In the genomic region with DNA sequence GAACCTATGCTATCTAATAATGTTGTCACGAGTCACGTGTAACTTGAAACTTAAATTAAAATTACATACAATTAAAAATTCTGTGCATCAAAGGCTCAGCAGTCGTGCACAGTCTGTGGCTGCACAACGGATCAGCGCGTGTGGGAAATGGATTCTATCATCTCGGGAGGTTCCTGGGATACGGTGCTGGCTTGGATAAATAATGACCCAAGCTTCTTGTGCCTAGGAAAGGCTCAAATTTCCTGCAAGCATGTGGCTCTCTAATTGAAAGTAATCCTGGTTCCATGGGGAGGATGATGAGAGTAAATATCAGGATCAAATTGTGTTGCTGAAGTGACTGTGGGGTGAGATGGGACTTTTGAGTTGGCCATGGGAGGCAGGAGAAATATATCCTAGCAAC, we compare ENCODE assay signal across 23 mouse cellular contexts.
DNase-seq lines count a peak whose midpoint lies in the region; ATAC-seq lines count a peak whose summit lies in the region.
"Had no signal": no experiment of that assay in that cellular context is flagged by ENCODE, and none has a peak within 500 bp of the region (broad histone marks: within the 10 kb centered on the region; RNA-seq: fewer than 3 reads in every experiment).

No protein-coding gene starts in this region.

- 30% methylated on average over 8 of the region's 8 CpGs for WGBS in kidney, embryonic 14.5 days
- 37% methylated on average over 8 of the region's 8 CpGs for WGBS in kidney, embryonic 16.5 days
- WGBS in limb, embryonic 10.5 days, result 74% methylated on average over 8 of the region's 8 CpGs

- no peak for DNase-seq in kidney, adult 11 months
- no peak for DNase-seq in kidney, adult 18-20 months
- DNase-seq in limb, embryonic 10.5 days (ENCODE audit: low spot score), result no peak
- DNase-seq in left cerebral cortex, adult 18-20 months (ENCODE audit: low spot score in 2 of 2), result no peak
- DNase-seq: adrenal gland, adult 2 months; adrenal gland, postnatal 10 days; adrenal gland, postnatal 25 days; cerebellum, adult 11 months; cerebellum, adult 18-20 months; cerebellum, adult 8-10 months; cerebellum, adult 9-11 months; cerebellum, postnatal 14 days; cerebellum, postnatal 36 days; embryo, embryonic 11 days had no signal

- no peaks in the 10 kb centered on the region for H3K9me3 ChIP-seq in kidney, embryonic 14.5 days (ENCODE audit: control insufficient read depth, low read length)
- no peaks in the 10 kb centered on the region for H3K9me3 ChIP-seq in kidney, embryonic 16.5 days (ENCODE audit: low read length)
- no peaks in the 10 kb centered on the region for H3K9me3 ChIP-seq in limb, embryonic 10.5 days (replicated peaks)
- H3K9me3 ChIP-seq: embryonic facial prominence, embryonic 12.5 days; embryonic facial prominence, embryonic 15.5 days; forebrain, embryonic 10.5 days; forebrain, embryonic 12.5 days had no signal

- H3K27ac ChIP-seq in kidney, embryonic 14.5 days (ENCODE audit: low read depth, low read length), result no peak overlapping the region
- H3K27ac ChIP-seq in kidney, embryonic 16.5 days (ENCODE audit: low read length), result no peak overlapping the region
- H3K27ac ChIP-seq in limb, embryonic 10.5 days, result peak overlapping the region; percentile 54; the same call in 1 of the 2 replicates
- H3K27ac ChIP-seq: embryonic facial prominence, embryonic 12.5 days; embryonic facial prominence, embryonic 15.5 days; forebrain, embryonic 10.5 days; forebrain, embryonic 12.5 days had no signal

- no peak overlapping the region for H3K4me3 ChIP-seq in kidney, embryonic 14.5 days (ENCODE audit: low read length)
- no peak overlapping the region for H3K4me3 ChIP-seq in kidney, embryonic 16.5 days (ENCODE audit: low read length)
- no peak overlapping the region for H3K4me3 ChIP-seq in limb, embryonic 10.5 days
- H3K4me3 ChIP-seq: embryonic facial prominence, embryonic 12.5 days; embryonic facial prominence, embryonic 15.5 days; erythroblast, embryonic 14.5 days; forebrain, embryonic 10.5 days; forebrain, embryonic 12.5 days had no signal

- no peak overlapping the region for H3K9ac ChIP-seq in kidney, embryonic 14.5 days (ENCODE audit: low read depth, low read length)
- no peak overlapping the region for H3K9ac ChIP-seq in kidney, embryonic 16.5 days (replicated peaks; ENCODE audit: low read length)
- H3K9ac ChIP-seq: embryonic facial prominence, embryonic 12.5 days; embryonic facial prominence, embryonic 15.5 days; forebrain, embryonic 12.5 days had no signal

- no peaks in the 10 kb centered on the region for H3K27me3 ChIP-seq in kidney, embryonic 14.5 days (ENCODE audit: control insufficient read depth, insufficient read depth, low read length)
- no peaks in the 10 kb centered on the region for H3K27me3 ChIP-seq in kidney, embryonic 16.5 days (ENCODE audit: insufficient read depth, low read length)
- no peaks in the 10 kb centered on the region for H3K27me3 ChIP-seq in limb, embryonic 10.5 days (ENCODE audit: low read depth, poor library complexity, severe bottlenecking)
- H3K27me3 ChIP-seq: embryonic facial prominence, embryonic 12.5 days; embryonic facial prominence, embryonic 15.5 days had no signal

- peaks cover 13% of the 10 kb centered on the region for H3K4me1 ChIP-seq in kidney, embryonic 14.5 days (ENCODE audit: control insufficient read depth, insufficient read depth, low read length)
- peaks cover 17% of the 10 kb centered on the region for H3K4me1 ChIP-seq in kidney, embryonic 16.5 days (ENCODE audit: insufficient read depth, low read length)
- H3K4me1 ChIP-seq in limb, embryonic 10.5 days, result peaks cover 44% of the 10 kb centered on the region

- ATAC-seq in kidney, embryonic 14.5 days (ENCODE audit: low FRiP score, low TSS enrichment), result peak; percentile 66; the same call in 1 of the 2 replicates
- peak; percentile 72; the same call in 1 of the 2 replicates for ATAC-seq in kidney, embryonic 16.5 days (ENCODE audit: low FRiP score, low TSS enrichment)
- ATAC-seq: forebrain, embryonic 14.5 days; forebrain, embryonic 16.5 days had no signal

- no peaks in the 10 kb centered on the region for H3K36me3 ChIP-seq in kidney, embryonic 14.5 days (ENCODE audit: control insufficient read depth, insufficient read depth, low read length)
- H3K36me3 ChIP-seq in kidney, embryonic 16.5 days (ENCODE audit: insufficient read depth, low read length), result no peaks in the 10 kb centered on the region
- H3K36me3 ChIP-seq in limb, embryonic 10.5 days, result no peaks in the 10 kb centered on the region
- H3K36me3 ChIP-seq: embryonic facial prominence, embryonic 12.5 days; embryonic facial prominence, embryonic 15.5 days; forebrain, embryonic 10.5 days; forebrain, embryonic 12.5 days had no signal

- H3K4me2 ChIP-seq in kidney, embryonic 14.5 days (replicated peaks; ENCODE audit: low read depth, low read length), result no peak overlapping the region
- H3K4me2 ChIP-seq in kidney, embryonic 16.5 days (replicated peaks; ENCODE audit: low read depth, low read length), result no peak overlapping the region
- H3K4me2 ChIP-seq: embryonic facial prominence, embryonic 12.5 days; embryonic facial prominence, embryonic 15.5 days; forebrain, embryonic 12.5 days had no signal
